Mouse (Mus musculus) ES-E14 (cell line): Measurements from ENCODE around the gene Myo1g.

Source experiments
- CHD2 ChIP-seq: IDR thresholded peaks from 2 replicates; pipeline ENCODE4 v1.6.1; 2014; ENCODE audit warnings: mild to moderate bottlenecking, low read depth, low read length, inconsistent platforms
- MAFK ChIP-seq: IDR thresholded peaks from 2 replicates; pipeline ENCODE4 v1.6.1; 2014; ENCODE audit warnings: mild to moderate bottlenecking, low read depth, low read length, inconsistent platforms; ENCODE audit not compliant: insufficient read depth
- ZNF384 ChIP-seq: IDR thresholded peaks from 2 replicates; pipeline ENCODE4 v1.6.1; 2012; ENCODE audit warnings: low read depth, low read length, inconsistent platforms

- TF ChIP-seq MAFK (no peak), CHD2 (no peak), ZNF384 (no peak)
These were observed 16.5 kb downstream of the Myo1g start for GRCm38 (mm10) chr11:6504226-6504625.
